Mouse (Mus musculus) lung, postnatal 0 days (tissue): ENCODE measurements around the gene Arrdc2.

Source experiments
- CTCF ChIP-seq: IDR thresholded peaks from 2 replicates; pipeline ENCODE4 v1.5.1; 2016; ENCODE audit warnings: antibody characterized with exemption, mild to moderate bottlenecking
- EP300 ChIP-seq: IDR thresholded peaks from 2 replicates; pipeline ENCODE4 v1.6.1; 2016; ENCODE audit warnings: antibody characterized with exemption, mild to moderate bottlenecking, control low read depth

DNA sequence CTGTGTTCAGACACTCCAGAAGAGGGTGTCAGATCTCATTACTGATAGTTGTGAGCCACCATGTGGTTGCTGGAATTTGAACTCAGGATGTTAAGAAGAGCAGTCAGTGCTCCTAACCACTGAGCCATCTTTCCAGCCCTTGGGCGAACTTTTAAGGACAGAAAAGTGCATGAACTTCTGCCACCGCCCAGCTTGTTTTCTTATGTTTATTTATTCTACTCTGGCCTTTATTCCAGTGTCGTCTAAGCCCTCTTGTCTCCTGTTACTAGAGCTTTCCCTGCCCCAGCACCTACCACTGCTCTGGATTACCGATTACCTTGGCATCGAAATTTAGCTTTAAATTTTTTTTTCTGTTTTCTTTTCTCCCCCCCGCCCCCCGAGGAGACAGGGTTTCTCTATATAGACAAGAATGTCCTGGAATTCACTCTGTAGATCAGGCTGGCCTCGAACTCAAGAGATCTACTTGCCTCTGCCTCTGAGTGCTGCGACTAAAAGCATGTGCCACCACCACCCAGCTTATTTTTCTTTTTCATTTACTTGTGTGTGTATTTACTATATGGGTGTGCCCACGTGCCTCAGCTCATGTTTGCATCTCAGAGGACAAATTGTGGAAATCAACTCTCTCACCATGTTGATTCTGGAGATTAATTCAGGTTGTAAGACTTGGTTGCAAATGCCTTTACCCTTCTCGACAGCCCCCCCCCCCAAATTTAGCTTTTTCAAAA, 36.6 kb downstream of the Arrdc2 start:
- TF ChIP-seq EP300 (no peak), CTCF (no peak)
